Mouse (Mus musculus) thymus, postnatal 0 days (tissue): ENCODE measurements around the gene Tmprss13. TPM values are rescaled to one million over a fixed set of nuclear protein-coding genes. Genes with fewer than 3 reads are reported as not detected.
A peak's percentile ranks its signal among the peaks of the same experiment; 100 is the strongest.

ENCODE experiments used
- DNase-seq: peaks from one replicate; pipeline ENCODE4 v3.0.0-alpha.2; 2015; ENCODE audit warnings: low spot score
- polyA plus RNA-seq: library from polyadenylated mRNA; unstranded; fragments of >200 nt; fragmentation: Nextera tagmentation; extraction: Ambion mirVana; gene quantifications from 2 replicates; pipeline ENCODE4 v1.2.1, GENCODE M21; 2015

Gene Tmprss13
- polyA plus RNA-seq, result 0.18 and 0.33 TPM in 2 replicates

DNA sequence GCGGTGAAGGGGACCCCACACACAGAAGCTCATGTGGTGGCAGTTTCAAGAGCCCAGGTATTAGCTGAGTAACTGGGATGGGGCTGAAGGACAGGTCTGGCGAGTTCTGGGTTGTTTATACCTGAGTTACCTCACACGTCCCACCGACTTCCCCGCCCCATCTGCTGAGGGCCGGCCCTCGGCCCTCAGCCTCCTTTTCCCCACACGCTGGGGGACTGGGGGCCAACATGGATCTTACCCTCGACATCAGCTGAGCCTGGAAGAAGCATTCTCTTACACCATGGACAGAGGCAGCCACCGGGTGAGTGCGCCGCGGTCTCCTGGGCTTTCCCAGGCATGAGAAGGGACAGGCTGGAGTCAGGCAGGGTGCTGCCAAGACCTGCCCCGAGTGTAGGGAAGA, at the start of gene Tmprss13:
Gene Tmprss13 (plus strand): TSS at position 246 of the 400 bp plus-strand sequence.
- DNase-seq, result no peak

DNA sequence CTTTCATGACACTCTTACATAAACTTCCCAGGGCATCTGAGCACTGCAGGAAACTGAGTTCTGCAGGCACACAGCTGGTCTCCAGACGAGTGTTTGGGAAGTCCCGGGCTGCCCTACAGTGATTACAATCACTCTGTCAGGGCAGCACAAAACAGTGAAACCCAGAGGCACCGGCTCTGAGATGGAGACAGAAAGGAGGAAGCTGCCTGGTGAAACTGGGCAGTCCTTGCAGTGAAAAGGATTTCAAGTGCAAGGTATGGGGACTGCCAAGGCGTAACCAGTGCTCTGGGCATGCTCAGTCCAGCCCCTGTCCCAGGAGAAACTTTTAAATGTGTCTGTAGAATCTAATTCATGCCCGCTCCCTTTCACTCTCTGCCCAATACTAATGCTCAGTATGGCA, 46.7 kb upstream of the Tmprss13 start:
- DNase-seq, result no peak

DNA sequence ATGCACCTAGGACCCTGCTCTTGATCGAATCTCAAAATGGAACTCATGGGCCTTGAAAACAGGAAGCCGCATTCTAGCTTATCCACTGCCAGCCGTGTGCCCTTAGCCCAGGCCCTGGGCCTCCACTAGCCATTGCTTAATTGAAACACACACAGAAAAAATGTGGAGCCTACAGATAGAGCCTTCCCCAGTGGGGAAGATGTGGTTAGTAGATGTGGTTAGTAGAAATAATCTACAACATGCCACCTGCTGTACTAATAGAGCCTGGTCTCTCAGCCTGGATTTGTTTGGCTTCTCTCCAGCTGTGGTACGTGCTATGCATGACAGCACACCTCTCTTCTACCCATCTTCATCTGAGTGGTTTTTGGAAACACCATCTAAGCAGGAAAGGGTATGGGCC, 44.7 kb upstream of the Tmprss13 start:
- peak; percentile 18 for DNase-seq

DNA sequence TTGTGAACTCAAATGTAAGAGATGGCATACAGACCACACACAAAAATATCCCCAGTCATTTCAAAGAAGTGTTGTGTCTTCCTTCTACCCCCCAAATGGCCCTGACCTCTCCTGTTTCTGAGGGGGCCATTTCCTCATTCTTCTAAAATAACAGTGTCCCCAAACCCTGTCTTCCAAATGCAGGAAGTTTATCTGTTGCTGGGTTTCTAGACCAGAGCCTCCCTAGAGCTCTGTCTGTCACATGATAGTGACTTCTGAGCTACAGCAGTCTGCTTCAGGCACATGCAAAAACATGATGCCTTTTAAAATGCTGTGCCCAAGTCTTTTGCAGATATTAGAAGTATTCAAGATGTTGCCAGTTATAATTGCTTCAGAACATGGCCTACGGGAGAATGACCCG, 44.3 kb upstream of the Tmprss13 start:
- no peak for DNase-seq

DNA sequence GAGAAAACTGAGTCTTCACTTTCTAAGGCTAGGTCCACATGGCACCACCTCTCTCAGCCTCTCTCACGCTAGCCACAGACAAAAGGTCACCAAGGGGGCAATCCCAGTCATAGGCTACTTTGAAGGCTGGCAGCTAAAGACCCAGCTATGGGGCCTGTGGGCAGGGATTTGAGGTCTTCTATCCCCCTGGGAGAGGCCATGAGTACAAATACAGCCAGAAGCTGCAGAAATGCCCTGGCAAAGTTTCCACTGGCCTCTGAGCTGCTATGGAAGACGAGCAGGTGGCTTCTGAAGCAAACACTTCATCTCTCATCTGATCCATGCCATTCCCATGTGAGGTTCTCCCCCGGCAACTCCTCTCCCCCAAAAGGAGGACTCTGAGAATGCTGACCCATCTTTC, 38.8 kb upstream of the Tmprss13 start:
- DNase-seq, result no peak

DNA sequence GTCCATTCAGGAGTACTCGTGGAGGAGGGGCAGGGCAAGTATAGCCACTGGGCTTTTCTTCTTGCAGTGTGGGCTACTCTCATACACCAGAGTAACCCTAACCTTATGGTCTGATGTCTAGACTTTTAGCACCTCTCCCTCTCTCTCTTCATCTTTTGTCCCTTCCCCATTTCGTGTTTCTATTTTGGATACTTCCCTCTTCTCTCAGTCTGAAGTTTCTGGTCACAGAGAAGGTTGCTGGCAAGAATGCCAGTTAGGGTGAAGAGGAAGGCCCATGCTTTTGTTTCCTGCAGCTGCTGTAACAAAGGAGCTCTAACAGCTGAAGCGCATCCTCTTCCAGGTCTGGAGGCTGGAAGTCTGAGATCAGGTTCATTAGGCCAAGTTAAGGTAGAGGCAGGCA, 38.0 kb upstream of the Tmprss13 start:
- no peak for DNase-seq

DNA sequence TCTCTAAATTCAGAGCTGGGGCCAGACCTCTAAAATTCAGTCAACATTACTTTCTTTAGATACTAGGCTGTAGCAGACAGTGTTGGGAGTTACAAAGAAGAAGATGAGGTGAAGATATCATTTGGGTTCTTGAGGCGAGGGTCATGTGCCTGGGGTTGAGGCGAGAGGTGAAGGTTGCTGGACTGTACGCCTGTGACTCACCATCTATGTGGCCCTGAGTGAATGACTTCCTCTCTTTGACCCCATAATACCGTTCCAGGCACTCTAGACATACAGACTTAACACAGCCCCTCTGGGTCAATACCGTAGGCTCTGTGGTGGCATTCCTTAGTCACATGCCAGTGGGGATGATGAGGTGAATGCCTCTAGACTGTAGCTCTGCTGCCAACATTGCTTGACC, 36.4 kb upstream of the Tmprss13 start:
- no peak for DNase-seq

DNA sequence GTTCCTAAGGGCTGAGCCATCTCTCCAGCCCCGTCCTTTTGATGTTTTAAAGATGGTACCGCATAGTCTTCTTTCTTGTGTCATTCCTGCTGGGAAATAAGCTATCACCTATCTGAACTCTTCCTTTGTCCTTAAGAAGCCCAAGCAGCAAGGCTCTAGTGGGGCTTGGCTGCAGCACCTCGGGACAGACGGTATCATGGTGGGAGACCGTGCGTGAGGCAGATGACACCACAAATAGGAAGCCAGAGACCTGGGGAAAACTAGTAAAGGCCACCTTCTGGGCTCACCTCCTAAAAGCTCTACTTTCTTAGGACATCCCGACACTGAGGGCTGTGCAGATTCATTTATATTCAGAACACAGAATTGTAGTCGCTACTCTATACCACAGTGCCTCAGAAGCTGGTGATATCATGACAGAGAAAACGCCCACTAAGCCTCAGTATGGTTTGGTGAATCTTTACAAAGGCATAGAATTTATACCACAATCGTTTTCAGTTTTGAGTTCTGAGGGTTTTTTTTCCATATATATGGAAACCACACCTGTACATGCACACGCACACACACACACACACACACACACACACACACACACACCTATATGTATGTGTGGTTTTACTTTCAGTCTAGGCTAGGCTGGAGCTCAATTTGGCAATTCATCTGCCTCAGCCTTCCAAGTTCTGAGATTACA, 27.3 kb upstream of the Tmprss13 start:
- DNase-seq, result peak; percentile 31

DNA sequence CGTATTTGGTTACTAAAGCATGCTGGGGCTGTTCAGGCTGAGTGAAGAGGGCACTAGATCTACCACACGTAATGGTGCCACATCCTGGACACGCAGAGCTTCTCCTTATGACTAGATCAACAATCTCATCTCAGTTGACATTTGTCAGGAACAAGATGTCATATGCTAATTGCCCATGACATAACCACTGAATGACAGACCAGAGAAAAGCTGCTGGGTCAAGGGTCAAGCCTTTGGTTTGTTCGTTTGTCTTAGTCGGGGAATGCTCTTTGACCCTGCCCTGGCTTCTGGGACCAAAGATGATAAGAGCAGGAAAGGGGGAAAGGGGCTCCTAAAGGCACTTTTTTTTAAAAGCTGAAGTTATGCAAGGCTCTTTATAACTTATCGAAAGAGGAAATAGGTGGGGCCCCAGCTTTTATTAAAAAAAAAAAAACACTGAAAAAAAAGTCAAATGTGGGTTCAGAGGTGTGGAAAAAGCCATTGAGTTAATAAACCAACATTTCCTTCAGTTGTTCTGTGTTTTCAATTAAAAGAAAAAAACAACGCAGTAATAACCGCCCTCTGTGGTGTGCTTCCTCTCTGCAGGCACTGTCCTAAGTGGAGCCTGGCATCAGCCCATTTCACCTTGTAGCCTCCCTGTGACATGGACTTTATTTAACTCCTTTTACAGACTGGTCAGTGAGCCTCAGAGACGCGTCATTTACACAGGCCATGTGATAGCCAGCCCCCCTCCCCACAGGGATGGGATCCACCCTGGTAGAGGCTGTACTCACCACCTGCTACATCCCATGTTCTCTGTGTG, 24.5 kb upstream of the Tmprss13 start:
- no peak for DNase-seq

DNA sequence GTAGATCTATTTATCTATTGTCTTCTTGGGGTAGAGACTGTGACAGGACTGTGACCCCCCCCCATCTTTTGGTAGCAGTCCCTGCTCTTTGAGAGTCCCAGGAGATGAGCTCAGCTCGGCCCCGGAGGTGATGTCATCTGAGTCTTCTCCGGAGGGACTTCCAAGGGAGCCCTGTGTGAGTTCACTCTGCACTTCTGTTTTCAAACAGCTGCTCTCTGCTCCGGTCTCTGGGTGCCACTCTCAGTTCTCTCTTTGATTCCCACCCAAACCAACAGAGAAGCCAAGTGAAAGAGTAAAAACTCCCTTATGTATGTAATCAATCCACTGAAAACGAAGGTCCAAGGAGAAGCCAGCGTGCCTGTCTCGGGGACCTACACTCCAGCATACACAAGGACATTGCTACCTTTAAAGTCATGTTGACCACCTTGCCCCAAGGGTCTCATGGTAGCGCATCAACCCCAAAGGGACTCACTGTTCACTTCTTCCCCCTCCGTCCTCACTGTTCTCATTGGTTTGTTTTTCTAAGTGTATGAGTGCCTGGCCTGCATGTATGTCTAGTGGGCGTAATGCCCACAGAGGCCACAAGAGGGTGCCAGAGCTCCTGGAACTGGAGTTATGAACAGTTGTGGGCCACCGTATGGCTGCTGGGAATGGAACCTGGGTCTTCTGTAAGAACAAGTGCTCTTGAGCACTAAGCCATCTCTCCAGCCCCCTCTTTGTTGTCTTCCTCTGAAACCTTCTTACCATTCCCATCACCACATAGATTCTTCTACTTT, 19.5 kb upstream of the Tmprss13 start:
- DNase-seq, result peak; percentile 77

DNA sequence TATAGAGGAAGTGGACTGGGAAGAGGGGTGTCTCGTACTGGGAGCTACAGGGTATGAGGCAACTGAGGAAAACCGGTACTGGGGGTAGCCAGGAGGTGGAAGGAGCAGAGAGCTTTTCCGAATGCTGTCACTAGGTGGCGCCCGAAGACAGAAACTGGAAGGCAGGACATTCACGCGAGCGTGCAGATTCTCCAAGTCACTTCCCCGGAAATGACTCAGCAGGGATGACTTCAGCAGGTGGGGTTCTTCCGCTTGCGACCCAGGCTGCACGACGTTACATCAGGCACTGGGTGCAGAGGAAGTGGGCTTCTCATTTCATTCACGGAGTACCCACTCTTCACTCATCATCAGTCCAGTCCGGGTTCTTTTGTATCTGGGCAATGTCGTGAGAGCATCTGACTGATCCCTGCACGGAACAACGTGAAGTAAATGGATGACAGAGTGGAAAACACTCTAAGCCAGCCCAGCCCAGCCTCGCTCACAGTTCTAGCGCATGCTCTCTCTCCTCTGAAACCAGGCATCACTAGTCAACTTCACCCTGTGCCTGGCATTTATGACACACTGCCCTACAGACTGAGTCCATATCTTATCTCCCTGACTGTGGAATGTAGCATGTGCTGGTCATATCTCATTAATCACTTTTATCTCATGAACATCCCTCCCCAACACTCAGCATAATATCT, 18.3 kb upstream of the Tmprss13 start:
- peak; percentile 97 for DNase-seq

DNA sequence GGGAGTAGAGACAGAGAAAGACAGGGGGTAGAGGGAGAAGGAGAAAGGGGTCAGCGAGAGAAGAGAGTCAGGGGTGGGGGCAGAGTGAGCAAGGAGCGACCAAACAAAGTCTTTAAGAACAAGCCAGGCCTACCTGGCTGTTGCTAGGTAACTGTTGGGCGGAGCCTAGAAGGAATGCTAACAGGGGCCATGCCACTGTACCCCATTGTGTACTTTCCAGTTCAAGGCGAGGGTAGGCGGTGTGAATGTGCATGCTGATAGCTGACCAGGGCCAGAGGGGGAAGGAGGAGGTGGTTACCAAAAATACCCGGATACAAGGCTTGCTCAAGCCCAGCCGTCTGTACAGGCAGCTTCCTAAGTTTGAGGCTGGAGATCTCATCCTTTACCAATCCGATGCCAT, 17.1 kb upstream of the Tmprss13 start:
- no peak for DNase-seq

DNA sequence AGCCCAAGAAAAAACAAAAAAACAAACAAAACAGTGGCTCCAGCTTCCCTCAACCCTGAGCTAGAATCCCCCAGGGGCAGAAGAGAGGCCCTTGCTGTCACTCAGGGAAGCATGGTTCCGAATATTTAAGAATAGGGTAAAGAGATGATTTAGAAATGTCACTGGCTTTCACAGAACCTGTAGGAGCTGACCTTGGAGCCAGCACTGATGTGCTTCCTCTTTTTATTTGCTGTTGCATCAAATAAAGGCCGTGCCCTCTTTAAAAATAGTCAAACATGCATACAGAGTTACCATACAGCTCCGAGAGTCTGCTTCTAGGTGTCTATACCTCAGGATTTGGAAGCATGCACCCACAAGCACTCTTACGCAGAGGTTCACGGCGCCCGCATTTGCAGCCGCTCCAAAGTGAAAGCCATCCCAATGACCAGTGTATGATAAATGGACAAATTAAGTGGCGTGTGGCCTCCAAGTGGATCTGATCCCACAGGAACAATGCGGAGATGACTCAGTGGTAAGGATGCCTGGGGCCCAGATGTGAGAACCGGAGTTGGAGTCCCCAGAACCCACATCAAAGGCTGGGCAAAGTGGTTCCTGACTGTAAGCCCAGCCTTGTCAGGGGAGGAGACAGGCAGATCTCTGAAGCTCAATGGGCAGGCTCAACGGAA, 12.0 kb upstream of the Tmprss13 start:
- DNase-seq, result no peak

DNA sequence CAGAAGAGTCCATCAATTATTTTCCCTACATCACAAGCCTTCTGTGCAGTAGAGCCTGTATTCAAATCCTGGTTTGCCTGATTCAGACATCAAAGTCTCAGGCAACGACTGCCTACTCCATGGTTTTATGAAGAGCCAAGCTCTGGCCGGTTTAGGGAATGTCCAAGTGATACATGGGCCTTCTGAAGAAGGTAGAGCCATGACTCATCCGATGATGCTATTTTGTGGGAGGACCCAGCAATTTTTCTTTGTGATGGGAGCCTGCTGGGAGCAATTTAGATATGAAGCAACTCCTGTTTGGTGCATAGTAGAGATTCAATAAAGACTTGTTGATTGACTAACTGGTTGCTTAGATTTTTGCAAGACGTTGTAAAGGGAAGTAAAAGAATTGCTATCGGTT, 10.4 kb upstream of the Tmprss13 start:
- no peak for DNase-seq

DNA sequence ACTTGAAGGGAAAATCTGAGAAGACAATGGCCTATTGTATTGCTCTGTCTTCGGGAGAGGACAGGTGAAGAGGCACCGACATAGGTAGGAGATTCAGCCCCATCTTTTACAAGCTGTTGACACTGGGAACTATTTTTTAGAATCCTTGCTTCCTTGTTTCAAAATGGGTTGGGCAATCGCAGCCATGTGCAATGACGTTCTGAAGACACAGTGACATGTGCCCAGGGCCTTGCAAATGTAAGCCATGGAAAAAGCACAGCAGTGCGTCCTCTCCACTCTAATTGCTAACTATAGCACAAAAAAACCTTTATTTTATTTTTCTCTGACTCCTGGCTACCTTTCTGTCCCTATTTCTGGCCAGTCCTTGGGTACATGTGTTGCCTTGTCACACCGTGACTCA, 7.0 kb upstream of the Tmprss13 start:
- DNase-seq, result no peak

DNA sequence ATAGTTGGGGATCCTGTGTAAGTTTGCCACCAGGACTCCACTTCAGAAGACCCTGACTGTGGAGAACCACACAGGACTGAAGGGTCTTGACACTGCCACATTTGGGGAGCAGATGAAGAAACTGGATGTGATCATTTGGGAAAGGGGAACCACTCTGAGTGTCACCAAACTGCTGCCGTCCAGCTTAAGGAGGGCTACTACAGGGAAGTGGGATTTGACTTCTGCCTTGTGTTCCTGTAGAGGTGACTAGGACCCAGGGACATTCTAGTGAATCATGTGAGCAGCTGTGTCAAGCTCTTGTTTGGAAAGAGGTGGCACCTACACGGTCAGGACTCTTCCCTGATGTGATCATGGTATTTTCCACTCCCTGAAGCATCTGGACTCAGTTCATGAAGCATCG, 5.0 kb upstream of the Tmprss13 start:
- no peak for DNase-seq

DNA sequence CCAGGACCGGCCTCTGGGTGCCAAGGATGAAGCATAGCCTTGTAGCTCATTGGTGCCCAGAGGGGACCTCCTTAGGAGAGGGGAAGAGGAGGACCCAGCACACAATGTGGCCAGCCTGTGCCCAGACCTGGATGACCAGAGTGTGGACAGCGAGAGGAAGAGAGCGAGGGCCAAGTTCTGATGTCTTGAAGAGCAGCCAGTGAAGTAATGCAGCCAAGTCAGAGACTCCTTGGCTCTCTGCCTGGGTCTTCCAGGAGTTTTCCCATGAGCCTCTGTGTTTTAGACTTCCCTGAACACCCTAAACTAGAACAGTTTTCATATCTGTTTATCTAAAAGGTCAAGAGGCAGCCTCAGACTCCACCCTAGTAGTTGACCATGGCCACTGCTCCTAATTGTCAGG, 1.3 kb upstream of the Tmprss13 start:
- DNase-seq, result no peak

DNA sequence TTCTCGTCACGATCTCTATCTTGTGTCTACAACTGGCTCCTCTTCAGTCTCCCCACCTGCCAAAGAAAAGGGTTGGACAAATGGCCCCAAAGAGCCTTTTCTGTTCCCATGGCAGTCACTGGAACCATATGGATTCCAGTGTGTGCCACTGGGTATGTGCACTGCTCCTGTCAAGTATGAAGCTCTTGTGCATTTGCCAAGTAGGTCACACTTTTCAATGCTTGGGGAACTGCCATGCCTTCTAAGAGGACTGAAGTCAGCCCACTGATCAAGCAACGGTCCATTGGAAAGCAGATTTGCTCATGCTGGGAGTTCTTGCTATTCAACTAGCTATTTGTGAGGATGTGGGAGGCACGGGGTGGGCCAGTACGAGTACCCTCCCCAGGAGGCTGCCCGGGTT, 2.6 kb downstream of the Tmprss13 start:
- DNase-seq, result no peak

DNA sequence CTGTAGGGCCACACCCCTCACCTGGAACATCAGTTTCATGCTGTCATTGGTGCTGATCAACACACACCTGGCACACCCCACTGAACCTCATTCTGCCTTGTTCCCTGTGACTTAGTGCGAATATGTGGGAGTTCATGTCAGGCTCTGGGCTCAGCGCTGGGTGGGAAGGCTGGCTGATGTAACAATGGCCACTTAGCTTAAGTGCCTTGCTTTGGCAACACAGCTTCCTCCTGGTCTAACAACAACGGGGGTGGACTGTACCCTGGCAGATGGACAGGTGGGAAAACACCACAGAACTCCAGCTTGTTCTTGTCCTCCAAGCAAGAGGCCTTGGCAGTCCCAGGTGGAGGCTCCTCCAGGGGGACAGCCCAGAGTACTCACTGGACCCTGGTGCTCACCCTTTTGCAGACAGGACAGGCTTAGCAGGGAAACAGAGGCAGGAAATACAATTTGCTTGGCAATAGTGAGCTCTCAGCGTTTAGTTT, 3.1 kb downstream of the Tmprss13 start:
- DNase-seq, result no peak

DNA sequence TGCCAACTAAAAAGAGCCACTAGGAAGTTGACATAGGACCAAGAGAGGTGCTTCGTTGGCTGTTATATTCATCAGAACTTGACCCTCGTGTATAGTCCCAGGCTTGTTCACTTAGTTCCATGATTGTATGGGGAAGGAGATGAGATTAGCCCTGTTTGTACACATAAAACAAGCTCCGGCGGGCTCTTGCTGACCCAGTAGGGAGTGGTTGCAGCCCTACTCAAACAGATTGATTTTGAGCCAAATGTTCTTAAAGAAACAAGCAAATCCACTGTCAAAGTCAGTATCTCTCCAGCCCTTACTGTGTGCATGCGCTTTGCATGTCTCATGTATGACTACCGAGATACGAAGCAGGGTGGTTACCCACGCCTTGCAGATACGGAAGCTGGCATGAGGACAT, 7.5 kb downstream of the Tmprss13 start:
- no peak for DNase-seq

DNA sequence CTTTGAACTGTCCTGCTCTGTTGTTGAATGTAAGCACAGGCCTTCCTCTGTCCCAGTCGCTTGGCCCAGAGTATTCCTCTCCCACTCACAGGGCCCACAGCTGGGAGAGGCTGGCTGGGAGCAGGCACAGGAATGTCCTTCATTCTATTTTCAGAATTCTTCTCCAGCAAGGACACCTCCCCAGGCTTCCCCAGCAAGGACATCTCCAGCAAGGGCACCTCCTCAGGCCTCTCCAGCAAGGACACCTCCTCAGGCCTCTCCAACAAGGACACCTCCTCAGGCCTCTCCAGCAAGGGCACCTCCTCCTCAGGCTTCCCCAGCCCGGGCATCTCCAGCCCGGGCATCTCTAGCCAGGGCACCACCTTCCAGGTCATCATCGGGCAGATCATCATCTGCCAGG, 9.4 kb downstream of the Tmprss13 start:
- no peak for DNase-seq
